Mouse (Mus musculus): ENCODE measurements around the gene Ctrl.
A peak's percentile ranks its signal among the peaks of the same experiment; 100 is the strongest.

- TF ChIP-seq CTCF (IDR thresholded peaks at IDR 0.05; ENCODE audit: extremely low read depth, insufficient read length, insufficient replicate concordance, low read depth, low read length) (peak; percentile 87; the same call in 1 of the 2 replicates), POLR2A (IDR thresholded peaks at IDR 0.05; ENCODE audit: low read depth, low read length) (no peak)
Observed at GRCm38 (mm10) chr8:105930602-105931001, 3.1 kb downstream of the Ctrl start.
